Mouse (Mus musculus) forebrain, postnatal 0 days (tissue): Measurements from ENCODE around the gene Actr2. TPM values are rescaled to one million over a fixed set of nuclear protein-coding genes. Genes with fewer than 3 reads are reported as not detected.

ENCODE experiments used
- ATAC-seq: fragments of 200-750 bp; cut with Nextera tagmentation; 2 replicates; pipeline ENCODE4 v1.8.0; 2017; ENCODE audit warnings: mild to moderate bottlenecking, moderate library complexity
- DNase-seq: peaks from one replicate; pipeline ENCODE4 v3.0.0-alpha.2; 2015
- H3K27ac ChIP-seq: fragments of 300-500 bp; sonication (generic); 2 replicates; pipeline ENCODE4 v1.5.1; 2014; ENCODE audit warnings: low read depth, mild to moderate bottlenecking, antibody characterized with exemption, low read length, moderate library complexity, mixed read lengths
- H3K27me3 ChIP-seq: fragments of 300-500 bp; sonication (generic); 2 replicates; pipeline ENCODE4 v1.6.1; 2014; ENCODE audit warnings: mild to moderate bottlenecking, low read length, mixed read lengths; ENCODE audit not compliant: insufficient read depth
- H3K36me3 ChIP-seq: fragments of 300-500 bp; sonication (generic); 2 replicates; pipeline ENCODE4 v1.6.1; 2014; ENCODE audit warnings: mild to moderate bottlenecking, moderate library complexity; ENCODE audit not compliant: insufficient read depth
- H3K4me1 ChIP-seq: fragments of 300-500 bp; sonication (generic); 2 replicates; pipeline ENCODE4 v1.6.1; 2014; ENCODE audit warnings: antibody characterized with exemption; ENCODE audit not compliant: insufficient read depth
- H3K4me2 ChIP-seq: fragments of 300-500 bp; sonication (generic); 2 replicates; pipeline ENCODE4 v1.6.1; 2014; ENCODE audit warnings: low read depth, mild to moderate bottlenecking, moderate library complexity
- H3K4me3 ChIP-seq: fragments of 300-500 bp; sonication (generic); 2 replicates; pipeline ENCODE4 v1.5.1; 2014; ENCODE audit warnings: low read depth, low read length, mixed read lengths
- H3K9ac ChIP-seq: fragments of 300-500 bp; sonication (generic); 2 replicates; pipeline ENCODE4 v1.6.1; 2014; ENCODE audit warnings: mild to moderate bottlenecking
- H3K9me3 ChIP-seq: fragments of 300-500 bp; sonication (generic); 2 replicates; pipeline ENCODE4 v1.6.1; 2016; ENCODE audit warnings: low read length
- CTCF ChIP-seq: sonication (generic); IDR thresholded peaks from 2 replicates; pipeline ENCODE4 v1.5.1; 2016; ENCODE audit warnings: antibody characterized with exemption, control low read depth, low read depth
- WGBS: fragments of 180-500 bp; shearing (Covaris S2); extraction: QIAGEN DNeasy Blood & Tissue Kit; methylation state at CpG from one replicate; pipeline ENCODE4 v1.1.7; 2014; 5-methylcytosine and 5-hydroxymethylcytosine counted together
- polyA plus RNA-seq: library from polyadenylated mRNA; unstranded; fragments of >200 nt; fragmentation: Nextera tagmentation; extraction: Ambion mirVana; gene quantifications from 2 replicates; pipeline ENCODE4 v1.2.1, GENCODE M21; 2015
- total RNA-seq: library from RNA; depleted of rRNA; stranded (reverse); fragments of >200 nt; gene quantifications from 2 replicates; pipeline ENCODE4 v1.2.3, GENCODE M21; 2014

The Actr2 gene
- total and polyA plus RNA-seq, 2 experiments from 2014 or later = 79.5 to 179 TPM

GRCm38 (mm10) chr11:20052814-20053536, 59.7 kb downstream of the Actr2 start:
- no peaks in the 10 kb centered on the region for H3K9me3 ChIP-seq
- H3K27me3 ChIP-seq = no peaks in the 10 kb centered on the region
- H3K4me2 ChIP-seq = no peak overlapping the region
- no peak overlapping the region for H3K4me3 ChIP-seq
- peaks cover 8% of the 10 kb centered on the region; the same call in 1 of the 2 replicates for H3K36me3 ChIP-seq
- no peak overlapping the region for H3K27ac ChIP-seq
- H3K4me1 ChIP-seq = no peaks in the 10 kb centered on the region
- no peak overlapping the region for H3K9ac ChIP-seq
- no peak for TF ChIP-seq CTCF
- 67% methylated on average over 13 of the region's 13 CpGs for WGBS
- DNase-seq = no peak
- no peak for ATAC-seq

DNA sequence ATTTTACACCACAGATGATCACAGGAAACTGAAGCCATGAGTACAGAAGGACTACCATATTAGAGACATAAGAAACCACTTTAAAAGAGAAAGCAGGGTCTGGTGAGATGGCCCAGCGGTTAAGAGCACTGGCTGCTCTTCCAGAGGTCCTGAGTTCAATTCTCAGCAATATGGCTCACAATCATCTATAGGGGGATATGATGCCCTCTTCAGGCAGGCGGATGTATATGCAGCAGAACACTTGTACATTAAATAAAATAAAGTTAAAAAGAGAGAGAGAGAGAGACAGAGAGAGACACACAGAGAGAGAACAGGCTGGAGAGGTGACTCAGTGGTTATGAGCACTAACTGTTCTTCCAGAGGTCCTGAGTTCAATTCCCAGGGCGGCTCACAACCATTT, 67.1 kb downstream of the Actr2 start:
- H3K27ac ChIP-seq = no peak overlapping the region
- no peak overlapping the region for H3K9ac ChIP-seq
- no peaks in the 10 kb centered on the region for H3K27me3 ChIP-seq
- DNase-seq = no peak
- H3K4me3 ChIP-seq = no peak overlapping the region
- TF ChIP-seq CTCF = peak; percentile 14; the same call in 1 of the 2 replicates
- H3K4me2 ChIP-seq = no peak overlapping the region
- H3K36me3 ChIP-seq = no peaks in the 10 kb centered on the region
- no peaks in the 10 kb centered on the region for H3K9me3 ChIP-seq
- H3K4me1 ChIP-seq = no peaks in the 10 kb centered on the region
- ATAC-seq = no peak
- 66% methylated on average over 3 of the region's 3 CpGs for WGBS

GRCm38 (mm10) chr11:20043256-20043655, 69.5 kb downstream of the Actr2 start:
- no peak overlapping the region for H3K4me2 ChIP-seq
- WGBS = 71% methylated on average over 4 of the region's 4 CpGs
- ATAC-seq (no peak), DNase-seq (no peak)
- H3K27me3 ChIP-seq = no peaks in the 10 kb centered on the region
- TF ChIP-seq CTCF = no peak
- no peaks in the 10 kb centered on the region for H3K4me1 ChIP-seq
- no peak overlapping the region for H3K27ac ChIP-seq
- no peak overlapping the region for H3K9ac ChIP-seq
- no peaks in the 10 kb centered on the region for H3K36me3 ChIP-seq
- no peak overlapping the region for H3K4me3 ChIP-seq
- H3K9me3 ChIP-seq = no peaks in the 10 kb centered on the region

DNA sequence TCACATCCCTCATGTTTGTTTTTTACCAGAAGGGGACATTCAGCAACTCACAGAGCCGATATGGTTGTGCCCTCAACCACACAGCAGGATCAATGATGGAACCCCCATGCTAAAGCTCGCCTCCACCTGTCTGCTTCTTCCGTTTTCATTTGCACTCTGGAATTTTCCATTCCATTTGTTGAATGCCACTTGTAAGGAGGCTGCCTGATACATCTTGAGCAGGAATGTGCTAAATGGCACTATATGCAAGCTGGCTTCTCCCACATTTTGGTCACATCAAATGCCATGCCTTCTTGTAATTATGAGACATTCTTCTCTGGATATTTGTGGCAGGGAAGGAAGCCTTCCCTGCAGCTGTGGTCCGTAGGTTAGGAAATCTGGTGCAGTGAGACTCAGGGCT, 70.6 kb downstream of the Actr2 start:
- Histone ChIP-seq H3K9me3 (no peaks in the 10 kb centered on the region), H3K9ac (no peak overlapping the region), H3K4me1 (no peaks in the 10 kb centered on the region), H3K36me3 (no peaks in the 10 kb centered on the region), H3K4me3 (no peak overlapping the region), H3K4me2 (no peak overlapping the region), H3K27ac (no peak overlapping the region), H3K27me3 (no peaks in the 10 kb centered on the region)
- DNase-seq = no peak
- WGBS = 72% methylated on average over 4 of the region's 4 CpGs
- ATAC-seq = no peak
- no peak for TF ChIP-seq CTCF

- Histone ChIP-seq H3K9ac (no peak overlapping the region), H3K27me3 (no peaks in the 10 kb centered on the region), H3K4me1 (no peaks in the 10 kb centered on the region), H3K9me3 (no peaks in the 10 kb centered on the region), H3K36me3 (no peaks in the 10 kb centered on the region), H3K4me3 (no peak overlapping the region), H3K27ac (no peak overlapping the region), H3K4me2 (no peak overlapping the region)
- no peak for DNase-seq
- no peak for TF ChIP-seq CTCF
- WGBS = 27% methylated on average over 6 of the region's 6 CpGs
- no peak for ATAC-seq
Measured at GRCm38 (mm10) chr11:20041164-20041920, 71.4 kb downstream of the Actr2 start.

DNA sequence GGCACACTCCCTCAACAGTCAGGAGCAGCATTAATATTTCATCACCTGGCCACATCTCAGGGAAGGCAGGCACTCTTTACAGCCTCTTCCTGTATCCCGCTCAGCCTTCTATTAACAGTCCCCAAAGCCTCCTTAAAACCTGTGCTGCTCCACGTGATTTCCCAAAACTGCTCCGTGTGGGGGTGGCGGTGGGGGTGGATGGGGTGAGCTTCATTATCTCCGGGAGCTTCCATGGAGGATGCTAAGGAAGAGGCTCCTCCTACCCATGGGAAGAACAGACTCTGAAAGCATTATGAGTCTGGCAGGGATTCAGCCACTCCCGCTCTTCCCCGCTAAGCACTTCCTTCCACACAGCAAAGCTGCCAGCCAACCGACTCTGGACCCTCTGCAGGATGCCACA, 74.0 kb downstream of the Actr2 start:
- no peak overlapping the region for H3K27ac ChIP-seq

GRCm38 (mm10) chr11:20037739-20038138, 75.0 kb downstream of the Actr2 start:
- H3K9ac ChIP-seq = no peak overlapping the region
- no peaks in the 10 kb centered on the region for H3K36me3 ChIP-seq
- no peaks in the 10 kb centered on the region for H3K27me3 ChIP-seq
- ATAC-seq (no peak), DNase-seq (no peak)
- no peak overlapping the region for H3K4me2 ChIP-seq
- WGBS = 87% methylated on average over 4 of the region's 4 CpGs
- no peak for TF ChIP-seq CTCF
- H3K9me3 ChIP-seq = no peaks in the 10 kb centered on the region
- no peak overlapping the region for H3K27ac ChIP-seq
- no peaks in the 10 kb centered on the region for H3K4me1 ChIP-seq
- no peak overlapping the region for H3K4me3 ChIP-seq

More for the DNA sequence above, 74.0 kb downstream of the Actr2 start:
- ATAC-seq = peak; percentile 85
- peak overlapping the region; percentile 16; the same call in 1 of the 2 replicates for H3K4me3 ChIP-seq
- no peak for TF ChIP-seq CTCF
- H3K9ac ChIP-seq = no peak overlapping the region
- 11% methylated on average over 8 of the region's 8 CpGs for WGBS
- peak overlapping the region; percentile 42 for H3K4me2 ChIP-seq
- H3K27me3 ChIP-seq = no peaks in the 10 kb centered on the region
- no peaks in the 10 kb centered on the region for H3K9me3 ChIP-seq
- peak; percentile 65 for DNase-seq
- no peaks in the 10 kb centered on the region for H3K36me3 ChIP-seq
- H3K4me1 ChIP-seq = no peaks in the 10 kb centered on the region
